Mouse (Mus musculus) lung, postnatal 0 days (tissue): ENCODE results near the gene Chmp1a.

ENCODE experiments used
- CTCF ChIP-seq: IDR thresholded peaks from 2 replicates; pipeline ENCODE4 v1.5.1; 2016; ENCODE audit warnings: antibody characterized with exemption, mild to moderate bottlenecking
- EP300 ChIP-seq: IDR thresholded peaks from 2 replicates; pipeline ENCODE4 v1.6.1; 2016; ENCODE audit warnings: antibody characterized with exemption, mild to moderate bottlenecking, control low read depth

- TF ChIP-seq CTCF (no peak), EP300 (no peak)
These were observed 682 bp upstream of the Chmp1a start for GRCm38 (mm10) chr8:123213118-123213772.
